Mouse (Mus musculus) kidney, postnatal 14 days (tissue): ENCODE measurements around the gene Ube2b.
A peak's percentile ranks its signal among the peaks of the same experiment; 100 is the strongest.

Experiments
- DNase-seq: peaks from one replicate; pipeline ENCODE4 v3.0.0; 2022; ENCODE audit warnings: mixed read lengths

The Ube2b gene

DNA sequence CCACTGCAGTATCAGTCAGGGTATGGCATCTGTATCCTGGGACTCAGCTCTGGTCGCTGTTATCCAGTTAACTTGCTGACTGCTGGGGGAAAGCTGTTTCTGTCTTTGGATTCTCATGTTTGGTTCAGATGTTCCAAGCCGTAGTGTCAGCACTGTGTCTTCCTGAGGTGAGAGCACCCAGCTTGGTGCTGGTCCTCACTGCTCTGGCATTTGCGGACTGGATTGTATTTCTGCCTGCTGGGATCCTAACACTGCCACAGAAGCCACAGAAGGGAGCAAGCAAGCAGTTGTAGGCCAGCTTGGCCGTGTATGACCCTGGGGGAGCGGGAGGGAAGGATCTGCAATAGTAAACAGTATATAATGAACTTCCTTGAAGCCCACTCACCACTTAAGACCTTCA, 33.9 kb downstream of the Ube2b start:
- no peak for DNase-seq

DNA sequence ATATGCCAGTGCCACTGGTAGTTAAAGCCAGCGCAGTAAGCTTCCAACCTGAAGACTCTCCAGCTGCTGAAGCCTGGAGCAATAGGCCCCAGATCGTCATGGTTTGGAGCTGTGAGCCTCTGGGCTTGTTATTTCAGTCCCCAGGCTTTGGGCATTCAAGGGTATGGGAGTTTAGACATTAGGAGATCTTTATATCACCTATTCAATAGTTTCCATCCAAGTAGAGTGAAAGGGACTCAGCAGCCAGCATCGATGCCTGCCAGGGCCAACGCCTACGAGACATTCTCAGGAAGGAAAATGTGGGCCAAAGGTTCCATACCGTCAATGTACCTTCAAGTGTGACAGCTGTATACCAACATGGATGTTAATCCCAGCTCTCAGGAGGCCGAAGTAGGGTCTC, 38.3 kb downstream of the Ube2b start:
- no peak for DNase-seq

DNA sequence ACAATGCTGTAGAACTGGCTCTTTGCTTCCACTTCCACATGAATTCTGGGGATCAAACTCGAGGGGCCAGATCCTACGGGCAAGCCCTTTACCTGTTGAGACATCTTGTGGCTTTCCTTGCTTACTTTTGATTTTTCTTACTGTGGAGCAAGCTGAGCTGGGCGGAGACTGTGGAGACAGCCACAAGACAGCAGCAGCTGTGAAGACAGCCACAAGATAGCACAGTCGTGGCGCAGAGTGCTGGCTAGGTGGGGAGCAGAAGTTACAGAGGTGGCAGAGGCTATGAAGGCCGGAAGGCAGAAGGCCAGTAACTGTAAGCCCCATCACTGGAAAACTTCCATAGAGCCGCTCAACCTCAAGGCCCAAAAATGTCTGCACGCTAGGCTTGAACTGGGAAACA, 38.8 kb downstream of the Ube2b start:
- DNase-seq = no peak

DNA sequence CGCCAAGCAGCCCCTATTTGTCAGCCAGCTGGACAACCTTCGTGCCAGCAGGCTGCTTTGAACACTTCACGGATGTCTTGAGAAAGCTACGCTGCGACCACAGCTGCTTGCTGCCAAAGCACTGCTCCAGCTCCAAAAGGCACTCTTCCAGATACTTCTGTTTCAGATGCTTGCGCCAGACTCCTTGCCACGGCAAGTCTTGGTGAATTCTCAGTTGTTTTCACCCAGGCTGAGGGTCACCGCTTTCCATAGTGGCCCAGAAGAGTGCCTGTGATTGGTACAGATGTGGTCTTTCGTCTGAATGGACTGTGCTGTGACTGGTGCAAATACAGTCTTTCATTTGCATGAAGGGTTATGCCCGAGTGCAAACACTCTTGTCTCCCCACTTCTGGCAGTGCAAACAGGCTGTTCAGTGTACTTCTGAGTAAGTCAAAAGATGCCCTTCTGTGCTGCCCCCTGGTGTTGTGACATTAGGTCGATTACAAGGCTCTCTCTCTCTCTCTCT, 39.5 kb downstream of the Ube2b start:
- DNase-seq = no peak

DNA sequence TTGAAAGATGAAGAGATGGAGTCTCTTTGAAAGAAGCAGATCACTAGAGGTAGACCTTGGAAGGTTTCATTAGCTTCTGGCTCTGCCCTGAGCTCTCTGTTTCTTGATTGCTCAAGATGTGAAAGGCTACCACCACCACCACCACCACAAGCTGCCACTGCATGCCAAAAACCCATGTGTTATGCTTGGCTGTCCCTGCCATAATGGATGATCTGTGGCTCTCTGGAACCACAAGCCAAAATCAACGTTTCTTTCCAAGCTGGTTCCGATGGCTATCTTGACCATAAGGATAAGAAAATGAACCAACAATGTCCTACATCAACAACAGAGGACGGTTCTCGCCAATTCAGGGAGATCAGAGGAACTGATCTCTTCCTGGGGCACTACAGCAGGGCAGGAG, 40.5 kb downstream of the Ube2b start:
- DNase-seq = no peak

DNA sequence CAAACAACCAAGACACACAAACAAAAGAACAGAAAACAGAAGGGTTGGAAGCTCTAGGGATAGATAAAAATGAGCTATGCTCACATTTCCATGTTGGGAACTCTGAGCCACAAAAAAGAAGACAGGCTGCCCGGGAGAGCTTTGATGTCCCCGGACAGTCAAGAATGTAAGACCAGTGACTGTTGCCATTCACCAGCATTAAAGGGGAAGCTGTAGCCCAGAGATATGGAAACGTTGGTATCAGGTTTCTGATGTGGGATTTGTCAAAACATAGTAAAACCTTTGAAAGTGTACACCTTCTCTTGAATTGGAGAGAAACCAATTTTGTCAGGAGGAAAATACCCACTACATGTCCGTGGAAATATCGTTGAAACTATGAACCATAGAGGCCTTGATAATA, 41.1 kb downstream of the Ube2b start:
- DNase-seq = no peak

DNA sequence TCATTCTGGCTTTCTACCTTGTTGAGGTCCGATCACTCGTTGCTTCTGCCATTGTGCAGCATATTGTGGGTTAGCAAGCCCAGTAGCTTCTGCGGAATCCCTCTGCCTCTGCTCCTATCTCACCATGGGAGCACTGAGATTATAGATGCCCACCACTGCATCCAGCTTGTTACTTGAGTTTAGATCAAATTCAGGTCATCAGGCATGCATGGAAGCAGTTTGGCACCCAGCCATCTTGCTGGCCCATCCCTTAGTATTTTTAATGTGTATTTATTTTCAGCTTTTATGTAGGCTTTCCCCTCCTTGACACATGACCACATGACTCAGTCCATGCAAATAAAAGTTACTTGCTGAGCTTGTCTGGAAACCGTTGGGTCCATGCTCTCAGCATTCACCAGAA, 42.8 kb downstream of the Ube2b start:
- no peak for DNase-seq

DNA sequence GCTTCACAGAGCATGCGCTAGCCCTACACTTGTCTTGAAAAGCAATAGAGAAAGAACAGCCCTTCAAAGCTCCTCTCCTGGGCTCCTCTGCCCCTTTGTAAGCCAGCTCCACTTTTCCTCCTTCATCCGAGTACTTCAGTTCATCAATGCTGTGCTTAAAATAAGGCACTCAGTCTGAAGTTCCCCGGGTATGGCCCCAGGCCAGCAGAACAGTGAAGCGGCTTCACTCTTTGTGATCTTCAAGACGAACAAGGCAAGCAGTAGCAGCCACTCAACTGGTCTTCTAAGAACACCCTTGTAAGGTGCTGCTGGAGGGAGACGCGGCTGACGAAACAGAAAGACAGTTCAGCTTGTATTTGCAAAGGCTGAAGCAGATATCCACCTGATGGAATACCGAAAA, 44.5 kb downstream of the Ube2b start:
- DNase-seq = no peak

DNA sequence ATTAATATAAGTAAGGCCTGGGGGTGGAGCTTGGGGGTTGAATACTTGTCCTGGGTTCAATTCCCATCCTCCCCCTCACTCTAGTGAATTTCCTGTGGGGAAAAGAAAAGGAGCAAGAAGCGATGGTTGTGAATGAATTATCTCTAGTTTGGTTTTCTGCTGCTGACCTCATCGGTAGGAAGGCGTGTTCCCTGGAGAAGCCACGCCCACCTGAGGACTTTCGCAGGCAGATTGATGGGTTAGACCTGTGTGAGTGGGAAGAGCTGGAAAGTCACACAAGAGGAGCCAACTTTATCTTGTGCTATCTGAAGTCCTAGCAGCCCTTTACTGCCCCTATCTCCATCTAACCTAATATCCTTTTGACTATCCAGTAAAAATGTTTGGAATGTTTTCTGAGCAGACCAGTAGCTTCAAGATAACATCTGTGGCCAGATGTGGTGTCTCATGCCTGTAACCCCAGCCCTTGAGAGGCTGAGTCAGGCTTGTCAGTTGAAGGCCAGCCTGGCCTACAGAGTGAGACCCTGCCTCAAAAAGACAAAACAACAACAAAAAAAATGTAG, 48.6 kb downstream of the Ube2b start:
- DNase-seq = peak; percentile 42

DNA sequence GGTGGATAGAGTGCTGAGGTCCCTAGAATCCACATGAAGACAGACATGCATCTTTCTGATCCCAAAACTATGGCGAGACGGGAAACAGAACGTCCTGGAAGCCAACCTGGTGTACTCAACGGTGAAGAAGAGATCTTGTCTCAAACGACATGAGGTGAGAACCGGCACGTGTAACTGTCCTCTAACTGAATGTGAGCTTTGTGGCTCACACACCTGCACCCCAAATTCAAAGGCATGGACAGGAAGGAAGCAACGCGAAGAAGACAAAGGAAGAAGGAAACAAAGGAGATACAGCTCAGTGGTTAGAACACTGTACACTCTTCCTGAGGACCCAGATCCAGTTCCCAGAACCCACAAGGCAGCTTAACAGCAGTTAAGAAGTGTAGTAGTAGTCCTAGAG, 50.6 kb downstream of the Ube2b start:
- DNase-seq = no peak

DNA sequence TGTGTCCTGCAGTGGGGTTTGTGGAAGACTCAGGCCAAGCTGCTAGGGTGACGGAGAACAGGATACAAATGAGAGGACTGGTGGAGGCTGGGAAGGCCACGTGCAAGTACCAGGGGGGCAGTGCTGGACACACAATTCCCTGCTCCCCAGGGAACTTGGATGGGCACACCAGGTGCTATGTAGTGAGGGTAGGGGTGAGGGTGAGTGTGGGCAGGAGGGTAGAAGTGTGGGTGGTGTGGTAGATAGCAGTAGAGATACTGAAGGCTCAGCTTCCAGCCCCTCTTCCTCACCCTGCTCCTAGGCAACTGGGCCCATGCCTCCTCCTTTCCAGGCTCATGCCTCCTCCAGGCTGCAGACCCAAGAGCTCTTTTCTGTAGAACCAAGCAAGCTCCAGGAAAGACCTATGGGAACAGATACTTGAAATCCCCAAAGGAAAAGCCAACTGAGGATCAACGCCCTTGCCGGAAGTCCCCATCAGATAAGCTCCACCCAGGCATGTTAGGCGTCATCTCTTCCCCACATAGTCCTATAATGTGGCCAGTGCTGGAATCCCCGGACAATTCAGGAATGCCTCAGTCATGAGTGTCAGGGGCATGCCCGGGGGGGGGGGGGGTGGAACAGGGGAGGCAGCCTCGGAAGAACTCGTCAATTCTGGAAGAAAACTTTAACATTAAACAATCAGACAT, 51.3 kb downstream of the Ube2b start:
- no peak for DNase-seq

DNA sequence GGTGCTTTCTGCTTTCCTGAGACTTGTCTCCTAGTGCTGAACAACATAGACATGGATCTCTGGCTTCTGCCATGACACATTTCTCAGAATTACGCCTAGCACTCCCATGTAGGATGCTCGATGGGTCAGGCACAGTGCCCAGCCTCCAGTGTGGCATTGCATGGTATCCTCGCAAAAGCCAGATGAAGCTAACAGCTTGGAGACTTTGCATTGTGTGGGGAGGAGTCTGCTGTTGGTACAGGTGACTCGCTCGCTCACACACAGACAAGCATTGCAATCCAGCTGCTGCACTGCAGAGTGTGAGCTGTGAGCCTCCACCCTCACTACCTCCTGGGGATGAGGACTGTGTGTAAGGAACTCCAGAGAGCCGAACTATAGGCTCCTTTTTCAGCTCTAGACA, 54.4 kb downstream of the Ube2b start:
- no peak for DNase-seq

DNA sequence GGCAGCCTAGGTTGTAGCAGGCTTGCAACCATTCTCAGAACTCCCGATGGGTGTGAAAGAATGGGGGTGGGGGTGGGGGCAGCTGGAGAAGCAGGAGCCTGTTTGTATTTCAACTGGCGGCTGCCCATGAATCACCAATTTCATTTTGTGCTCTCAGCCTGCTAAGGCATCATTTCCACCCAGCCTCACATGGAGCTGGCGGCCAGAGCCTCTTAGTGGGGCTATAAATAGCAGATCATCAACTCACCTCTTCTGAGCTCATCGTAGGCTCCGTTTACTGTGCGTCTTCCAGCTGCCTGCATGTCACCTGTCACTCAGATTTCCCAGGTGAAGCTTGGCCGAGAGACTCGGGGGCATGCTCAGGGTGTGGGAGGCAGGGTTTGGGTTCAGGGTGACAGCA, 55.0 kb downstream of the Ube2b start:
- DNase-seq = no peak

DNA sequence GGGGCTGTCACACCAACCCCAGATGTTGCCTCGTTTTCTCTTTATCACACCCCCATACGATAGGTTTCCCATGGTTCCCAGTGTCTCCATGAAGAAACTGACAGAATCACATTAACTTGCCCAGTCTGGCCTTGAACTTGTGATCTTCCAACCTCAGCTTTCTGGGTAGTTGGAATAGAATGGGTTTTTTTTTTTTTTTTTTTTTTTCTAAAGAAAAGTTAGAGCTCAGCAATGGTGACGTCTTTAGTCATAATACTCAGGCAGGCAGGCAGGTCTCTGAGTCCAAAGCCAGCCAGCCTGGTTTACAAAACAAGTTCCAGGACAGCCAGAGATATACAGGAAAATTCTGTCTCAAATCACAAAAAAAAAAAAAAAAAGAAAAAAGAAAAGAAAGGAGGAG, 56.3 kb downstream of the Ube2b start:
- DNase-seq = no peak

DNA sequence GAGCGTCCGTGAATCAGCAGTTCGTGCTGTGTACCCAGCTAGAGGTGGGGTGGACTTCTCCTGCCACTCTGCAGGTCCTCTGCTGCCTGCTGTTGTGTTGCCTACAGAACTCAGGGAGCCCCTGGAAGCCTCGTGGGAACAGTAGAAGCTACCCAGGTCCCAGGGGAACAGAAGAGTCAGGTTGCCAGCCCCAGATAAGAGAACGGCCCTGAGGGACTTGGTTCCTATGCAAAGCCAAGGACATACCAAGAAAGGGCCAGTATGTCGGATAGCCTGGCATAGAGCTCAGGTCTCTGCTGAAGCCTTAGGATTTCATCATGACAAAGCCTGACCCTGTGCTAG, 57.1 kb downstream of the Ube2b start:
- DNase-seq = no peak

DNA sequence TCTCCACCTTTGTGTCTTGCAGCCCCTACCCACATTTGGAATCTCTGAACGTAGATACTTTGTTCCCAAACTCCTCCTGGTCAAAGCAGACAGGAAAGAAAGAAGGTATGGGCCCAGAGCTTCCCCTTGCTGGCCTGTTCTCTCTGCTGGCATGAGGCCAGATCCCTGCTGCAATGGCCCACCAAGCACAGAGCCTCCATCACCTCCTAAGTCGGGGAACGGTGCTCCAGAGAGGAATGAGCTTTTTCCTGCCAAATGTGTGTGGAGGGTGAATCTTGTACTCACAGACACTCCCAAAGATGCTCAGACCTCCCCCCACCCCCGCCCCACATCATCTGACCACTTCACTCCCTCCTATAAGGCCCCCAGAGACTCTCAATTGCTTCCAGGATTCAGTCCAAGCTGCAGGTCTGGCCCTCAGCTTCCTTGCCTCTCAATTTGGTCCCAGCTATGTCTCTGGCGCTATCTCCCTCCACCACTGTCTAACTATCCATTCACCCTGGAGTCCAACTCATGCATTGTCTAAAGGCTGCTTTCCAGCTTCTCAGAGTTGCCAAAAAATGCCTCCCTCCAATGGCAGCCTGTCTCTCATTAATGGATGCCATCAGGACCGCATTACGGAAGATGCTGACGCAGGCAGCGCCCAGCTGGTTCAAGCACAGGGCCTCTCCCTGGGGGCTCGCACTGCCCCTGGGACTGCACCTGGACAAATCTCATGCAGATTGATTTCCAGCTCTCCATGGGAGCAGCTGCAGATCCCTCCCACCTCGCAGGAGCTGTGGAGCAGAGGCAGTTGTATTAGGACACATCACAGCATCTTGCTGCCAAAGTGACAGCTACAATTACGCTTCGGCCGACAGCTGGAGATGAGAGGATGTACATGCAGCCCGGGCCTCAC, 57.7 kb downstream of the Ube2b start:
- DNase-seq = no peak

DNA sequence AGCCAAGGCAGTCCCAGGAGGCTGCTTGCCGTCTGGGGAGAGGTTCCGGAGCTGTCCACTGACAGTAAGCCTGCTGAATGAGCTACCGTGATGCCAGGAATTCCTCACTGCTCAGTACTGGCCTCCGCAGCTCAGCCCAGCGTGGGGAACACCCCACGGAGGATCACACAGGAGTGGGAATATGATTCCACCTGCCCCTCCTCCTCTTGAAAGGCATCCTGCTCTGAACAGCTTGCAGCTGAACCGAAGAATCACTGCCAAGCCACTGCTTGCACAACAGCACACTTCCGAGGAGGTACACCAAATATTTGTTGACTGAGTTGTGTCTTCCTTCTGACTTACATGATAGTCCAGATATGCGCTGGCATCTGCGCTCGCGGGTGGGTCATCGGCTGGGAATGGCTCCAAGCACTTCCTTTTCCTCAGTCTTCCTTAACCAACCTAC, 60.0 kb downstream of the Ube2b start:
- DNase-seq = peak; percentile 41

DNA sequence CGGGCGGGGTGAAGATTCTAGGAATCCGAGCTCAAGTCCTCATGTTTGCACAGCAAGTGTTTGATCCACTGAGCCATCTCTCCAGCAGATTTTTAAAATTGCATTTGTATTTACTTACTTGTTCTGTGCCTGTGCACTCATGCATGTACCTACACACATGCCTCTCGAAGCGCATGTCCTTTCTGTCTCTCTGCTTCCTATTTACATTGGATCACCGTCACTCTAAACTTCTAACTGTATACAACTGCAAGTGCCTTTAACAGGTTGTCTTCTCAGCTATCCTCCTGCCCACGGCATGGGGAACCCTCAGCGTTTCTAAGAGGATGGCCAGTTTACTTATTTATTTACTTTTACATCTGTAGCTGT, 61.0 kb downstream of the Ube2b start:
- DNase-seq = no peak

DNA sequence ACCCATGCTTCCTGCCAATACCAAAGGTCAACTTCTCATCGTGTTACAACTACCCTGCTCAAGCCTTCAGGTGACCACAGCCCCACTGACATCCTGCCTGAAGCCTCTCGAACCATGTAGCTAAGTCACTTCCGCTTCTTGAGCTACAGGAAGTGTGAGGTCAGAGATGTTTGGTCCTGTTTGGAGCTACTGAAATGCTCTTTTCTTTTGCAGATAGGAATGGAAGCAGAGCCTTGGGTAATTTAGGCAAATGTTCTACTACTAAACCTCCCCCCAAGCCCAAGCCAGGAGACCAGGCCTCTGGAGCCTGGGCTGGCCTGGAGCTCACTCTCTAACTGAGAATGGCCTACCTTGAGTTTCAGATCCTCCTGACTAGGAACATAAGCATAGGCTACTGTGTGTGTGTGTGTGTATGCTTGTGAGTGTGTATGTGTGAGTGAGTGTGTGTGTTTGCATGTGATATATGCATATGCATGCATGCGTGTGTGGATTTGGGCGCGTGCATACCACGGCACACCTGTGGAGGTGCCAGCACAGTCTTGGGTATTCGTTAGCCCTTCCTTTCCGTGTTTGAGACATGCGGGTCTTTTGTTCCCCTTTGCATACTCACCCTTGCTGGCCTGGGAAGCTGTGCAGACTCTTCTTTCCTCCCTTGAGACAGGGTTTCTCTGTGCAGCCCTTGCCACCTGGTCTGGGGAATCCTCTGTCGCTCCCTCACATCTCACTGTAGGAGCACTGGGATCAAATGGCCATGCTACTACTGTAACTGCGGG, 61.6 kb downstream of the Ube2b start:
- DNase-seq = no peak

DNA sequence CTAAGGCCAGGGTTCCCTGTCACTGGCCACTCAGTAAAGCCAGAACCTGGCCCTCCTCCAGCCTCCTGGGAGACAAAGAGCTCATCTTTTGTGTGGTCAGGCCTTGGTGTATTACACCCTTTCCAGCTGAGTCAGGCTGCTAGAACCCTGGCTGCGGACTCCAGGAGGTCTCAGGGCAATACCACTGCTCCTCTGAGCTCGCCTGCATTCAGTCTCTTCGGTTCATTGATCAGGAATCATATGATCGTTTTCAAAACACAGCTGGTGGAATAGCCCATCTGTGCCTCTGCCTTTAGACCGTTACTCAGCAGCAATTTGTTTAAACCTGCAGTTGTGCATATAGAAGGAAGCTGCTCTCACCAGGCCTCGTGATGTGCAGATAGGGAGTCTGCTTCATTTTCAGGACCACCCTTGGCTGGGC, 63.2 kb downstream of the Ube2b start:
- DNase-seq = peak; percentile 56

DNA sequence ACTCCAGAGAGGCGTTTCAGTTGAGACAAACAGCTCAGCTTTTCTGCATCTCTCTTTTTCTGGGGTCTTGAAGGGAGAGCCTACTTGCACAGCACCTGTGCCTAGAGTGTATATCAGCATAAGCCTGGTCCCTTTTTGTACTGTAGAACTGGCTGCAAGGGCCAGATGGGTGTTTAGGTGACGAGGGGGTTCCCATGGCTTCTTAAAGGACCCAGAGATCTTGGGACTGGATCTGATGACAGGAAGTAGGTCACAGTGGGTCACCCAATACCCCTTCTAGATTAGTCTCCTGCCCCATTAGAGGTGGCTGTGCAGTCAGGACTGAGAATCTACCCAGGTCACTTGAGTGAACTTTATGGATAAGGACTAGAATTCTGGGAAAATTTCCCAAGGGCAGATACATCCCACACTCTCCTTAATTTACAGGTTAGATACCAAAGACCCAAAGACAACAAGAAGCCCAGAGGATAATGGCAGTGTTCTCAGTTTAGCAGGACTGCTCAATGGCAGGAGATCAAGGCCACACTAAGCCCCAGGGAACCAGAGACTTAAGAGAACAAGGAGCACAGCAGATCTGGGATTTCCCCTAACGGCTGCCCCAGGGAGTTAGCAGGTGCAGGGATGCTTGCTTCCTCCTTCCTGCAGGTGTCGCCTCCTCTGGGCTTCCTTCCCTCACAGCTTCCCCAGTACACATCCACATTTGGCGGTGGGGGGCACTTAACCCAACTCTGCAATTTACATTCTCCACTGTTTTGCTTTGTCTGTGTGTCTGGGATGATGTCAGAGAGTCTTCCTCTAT, 64.7 kb downstream of the Ube2b start:
- no peak for DNase-seq
